Mouse (Mus musculus): ENCODE data around the gene Ifnar1. TPM values are rescaled to one million over a fixed set of nuclear protein-coding genes. Genes with fewer than 3 reads are reported as not detected.

Ifnar1 gene
- total RNA-seq, 2 experiments from 2014 or later, result 46.6 to 58.9 TPM

GRCm38 (mm10) chr16:91459841-91460370 is 25.1 kb upstream of the Ifnar1 start:
- intact Hi-C loops (cut with DNase I), result no loop called here
- no peak for DNase-seq

GRCm38 (mm10) chr16:91461066-91461638 is 23.9 kb upstream of the Ifnar1 start:
- DNase-seq, result peak in 1 of 2 experiments; percentile 51
- intact Hi-C loops (cut with DNase I), result no loop called here

GRCm38 (mm10) chr16:91461773-91462181 is 23.3 kb upstream of the Ifnar1 start:
- intact Hi-C loops (cut with DNase I), result no loop called here
- peak in 1 of 2 experiments; percentile 35 for DNase-seq

- intact Hi-C loops (cut with DNase I), result no loop called here
- peak; percentile 60 to 62 for DNase-seq
Measured at GRCm38 (mm10) chr16:91462644-91463043, 22.4 kb upstream of the Ifnar1 start.

- intact Hi-C loops (cut with DNase I), result no loop called here
- DNase-seq, result no peak
Measured at GRCm38 (mm10) chr16:91463400-91463799, 21.6 kb upstream of the Ifnar1 start.

- DNase-seq, result no peak
- intact Hi-C loops (cut with DNase I), result no loop called here
Measured at GRCm38 (mm10) chr16:91463836-91464400, 21.1 kb upstream of the Ifnar1 start.

GRCm38 (mm10) chr16:91464594-91465504 is 20.2 kb upstream of the Ifnar1 start:
- peak; percentile 91 to 92 for DNase-seq
- intact Hi-C loops (cut with DNase I), result no loop called here

- no peak for DNase-seq
- intact Hi-C loops (cut with DNase I), result loop anchor here (2.0 kb wide), 1 partner anchor 19 kb away; the partner anchor contains the start of gene Ifnar1
Measured at GRCm38 (mm10) chr16:91465505-91466240, 19.4 kb upstream of the Ifnar1 start.

GRCm38 (mm10) chr16:91466566-91466965 is 18.5 kb upstream of the Ifnar1 start:
- intact Hi-C loops (cut with DNase I), result loop anchor here (2.0 kb wide), 1 partner anchor 18 kb away; the partner anchor contains the start of gene Ifnar1
- DNase-seq, result peak; percentile 60 to 61

GRCm38 (mm10) chr16:91470470-91470869 is 14.6 kb upstream of the Ifnar1 start:
- no peak for DNase-seq
- intact Hi-C loops (cut with DNase I), result no loop called here

GRCm38 (mm10) chr16:91471481-91471880 is 13.6 kb upstream of the Ifnar1 start:
- intact Hi-C loops (cut with DNase I), result no loop called here
- DNase-seq, result no peak

- no peak for DNase-seq
- intact Hi-C loops (cut with DNase I), result no loop called here
Measured at GRCm38 (mm10) chr16:91475753-91476152, 9.3 kb upstream of the Ifnar1 start.

- DNase-seq, result no peak
- intact Hi-C loops (cut with DNase I), result no loop called here
Measured at GRCm38 (mm10) chr16:91478067-91478466, 7.0 kb upstream of the Ifnar1 start.

- intact Hi-C loops (cut with DNase I), result no loop called here
- DNase-seq, result no peak
Measured at GRCm38 (mm10) chr16:91480517-91480916, 4.5 kb upstream of the Ifnar1 start.

- intact Hi-C loops (cut with DNase I), result loop anchor here (2.0 kb wide), 2 partner anchors 18 to 78 kb away; partner anchors contain the start of gene Il10rb
Measured at GRCm38 (mm10) chr16:91484387-91484786, 651 bp upstream of the Ifnar1 start.

GRCm38 (mm10) chr16:91485841-91486240 is 803 bp downstream of the Ifnar1 start:
- intact Hi-C loops (cut with DNase I), result loop anchor here (2.0 to 5.0 kb wide), 3 partner anchors 19 to 129 kb away; partner anchors contain the start of gene Il10rb
- DNase-seq, result no peak

More at GRCm38 (mm10) chr16:91484387-91484786, 651 bp upstream of the Ifnar1 start:
- peak in 1 of 2 experiments; percentile 32 for DNase-seq

- intact Hi-C loops (cut with DNase I), result loop anchor here (5.0 kb wide), 1 partner anchor 131 kb away; no protein-coding TSS in a partner anchor
- DNase-seq, result no peak
Measured at GRCm38 (mm10) chr16:91488066-91488465, 3.0 kb downstream of the Ifnar1 start.

- intact Hi-C loops (cut with DNase I), result loop anchor here (10.0 kb wide), 1 partner anchor 406 kb away; no protein-coding TSS in a partner anchor
- no peak for DNase-seq
Measured at GRCm38 (mm10) chr16:91490897-91491296, 5.9 kb downstream of the Ifnar1 start.

GRCm38 (mm10) chr16:91491473-91491872 is 6.4 kb downstream of the Ifnar1 start:
- intact Hi-C loops (cut with DNase I), result loop anchor here (10.0 kb wide), 1 partner anchor 407 kb away; no protein-coding TSS in a partner anchor
- DNase-seq, result no peak

GRCm38 (mm10) chr16:91495501-91495900 is 10.5 kb downstream of the Ifnar1 start:
- intact Hi-C loops (cut with DNase I), result loop anchor here (10.0 kb wide), 1 partner anchor 411 kb away; no protein-coding TSS in a partner anchor
- DNase-seq, result no peak
